Mouse (Mus musculus) stomach, postnatal 0 days (tissue): ENCODE data around the gene C2cd3.

Source experiments
- CTCF ChIP-seq: IDR thresholded peaks from 2 replicates; pipeline ENCODE4 v1.5.1; 2016; ENCODE audit warnings: antibody characterized with exemption, low read depth, mild to moderate bottlenecking, moderate library complexity
- EP300 ChIP-seq: optimal IDR thresholded peaks from 2 replicates; pipeline ENCODE3; 2016; ENCODE audit warnings: antibody characterized with exemption

DNA sequence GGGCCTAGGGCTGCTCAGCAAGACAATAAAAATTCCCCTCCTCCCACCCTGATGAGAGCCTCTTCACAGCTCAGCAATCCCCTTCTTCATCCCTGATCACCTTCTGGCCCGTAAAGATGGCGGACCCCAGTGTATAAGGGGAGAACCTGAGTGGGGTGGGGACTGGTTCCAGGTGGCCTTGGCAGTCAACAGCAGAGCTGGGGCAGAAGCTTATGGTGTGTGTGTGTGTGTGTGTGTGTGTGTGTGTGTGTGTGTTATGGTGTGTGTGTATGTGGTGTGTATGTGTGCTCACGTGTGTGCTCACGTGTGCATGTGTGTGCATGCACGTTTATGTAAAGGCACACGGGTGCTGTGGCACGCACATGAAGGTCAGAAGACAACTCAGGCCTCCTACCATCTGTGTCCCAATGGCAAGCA, 122.4 kb downstream of the C2cd3 start:
- TF ChIP-seq EP300 (no peak), CTCF (no peak)
